ENCODE assay signal across 7 mouse cellular contexts in the genomic region with DNA sequence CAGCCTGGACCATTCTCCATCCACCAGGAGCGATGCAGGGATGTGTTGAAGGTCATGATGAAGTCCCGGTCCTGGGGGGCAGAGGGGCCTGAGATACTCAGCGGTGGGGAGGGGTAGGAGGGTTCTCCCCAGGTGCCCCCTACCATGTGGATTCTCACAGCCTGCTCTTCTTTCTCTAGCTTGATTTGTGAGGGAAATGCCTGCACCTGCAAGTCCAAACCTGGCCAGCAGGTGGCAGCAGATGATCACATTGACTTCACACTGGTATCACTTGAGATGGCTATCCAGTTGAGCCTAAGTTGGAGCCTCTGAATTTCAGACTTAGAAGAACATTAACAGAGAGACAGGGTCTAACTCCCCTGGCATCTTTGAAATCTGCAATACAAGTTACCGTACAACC. TPM values are rescaled to one million over a fixed set of nuclear protein-coding genes. Genes with fewer than 3 reads are reported as not detected.
DNase-seq lines count a peak whose midpoint lies in the region; ATAC-seq and TF ChIP-seq lines count a peak whose summit lies in the region.

No protein-coding gene starts in this region.

- H3K4me3 ChIP-seq in cortical plate, adult 2 months (ENCODE audit: insufficient read depth, low read length): no peak overlapping the region
- H3K4me3 ChIP-seq in kidney, adult 2 months (ENCODE audit: insufficient read depth, low read depth, low read length): no peak overlapping the region
- H3K4me3 ChIP-seq in limb, embryonic 11.5 days (ENCODE audit: low read depth, low read length): no peak overlapping the region

- H3K27me3 ChIP-seq in kidney, adult 2 months (replicated peaks; ENCODE audit: control insufficient read depth, insufficient read depth, low read length): no peaks in the 10 kb centered on the region
- no peaks in the 10 kb centered on the region for H3K27me3 ChIP-seq in limb, embryonic 11.5 days (ENCODE audit: control insufficient read depth, insufficient read depth, low read length)

- TF ChIP-seq CTCF in cortical plate, adult 2 months (IDR thresholded peaks at IDR 0.05; ENCODE audit: extremely low read depth, insufficient read depth, low read length): peak; percentile 99
- peak; percentile 96 for TF ChIP-seq CTCF in kidney, adult 2 months (conservative IDR thresholded peaks at IDR 0.05; ENCODE audit: insufficient read depth, insufficient read length, low read depth, low read length)

- no peak overlapping the region for H3K9ac ChIP-seq in limb, embryonic 11.5 days (ENCODE audit: low read length)

- H3K4me1 ChIP-seq in cortical plate, adult 2 months (ENCODE audit: control insufficient read depth, insufficient read depth, low read length): no peaks in the 10 kb centered on the region
- H3K4me1 ChIP-seq in kidney, adult 2 months (ENCODE audit: control insufficient read depth, insufficient read depth, low read length): 0 out of 2 replicates have a peak, but pooled peaks cover 4% of the 10 kb centered on the region
- no peaks in the 10 kb centered on the region for H3K4me1 ChIP-seq in limb, embryonic 11.5 days (ENCODE audit: control insufficient read depth, insufficient read depth, low read length)

- DNase-seq in adrenal gland, adult 8-10 months: peak; percentile 69
- peak; percentile 80 to 84 for DNase-seq in gastrocnemius, adult 8-10 months (ENCODE audit: low spot score in 2 of 2)
- DNase-seq in kidney, adult 2 months: peak; percentile 89
- peak; percentile 95 for DNase-seq in limb, embryonic 11.5 days (ENCODE audit: low spot score)
- DNase-seq in monocyte, adult 2 months (ENCODE audit: low read depth in 1 of 2, low spot score in 2 of 2): peak; percentile 39 to 68
- DNase-seq in spleen, postnatal 14 days (ENCODE audit: low spot score in 2 of 2): peak; percentile 65 to 80

- H3K9me3 ChIP-seq in limb, embryonic 11.5 days (ENCODE audit: control insufficient read depth, low read length): no peaks in the 10 kb centered on the region; the same call in 1 of the 2 replicates

- 39% methylated on average over 4 of the region's 4 CpGs for WGBS in kidney, adult 2 months
- WGBS in limb, embryonic 11.5 days: 36% methylated on average over 4 of the region's 4 CpGs

- no peak for ATAC-seq in limb, embryonic 11.5 days (ENCODE audit: insufficient number of reproducible peaks, low FRiP score, low TSS enrichment, low read depth)

- H3K27ac ChIP-seq in cortical plate, adult 2 months (ENCODE audit: insufficient read depth, low read length): no peak overlapping the region
- no peak overlapping the region for H3K27ac ChIP-seq in kidney, adult 2 months (ENCODE audit: insufficient read depth, low read depth, low read length)
- no peak overlapping the region for H3K27ac ChIP-seq in limb, embryonic 11.5 days (replicated peaks; ENCODE audit: low read depth, low read length)

- H3K36me3 ChIP-seq in kidney, adult 2 months (ENCODE audit: control insufficient read depth, insufficient read depth, low read length): no peaks in the 10 kb centered on the region
- no peaks in the 10 kb centered on the region; the same call in 1 of the 2 replicates for H3K36me3 ChIP-seq in limb, embryonic 11.5 days (ENCODE audit: control insufficient read depth, insufficient read depth, low read length)

- no peak overlapping the region for H3K4me2 ChIP-seq in limb, embryonic 11.5 days (ENCODE audit: low read depth, severe bottlenecking)

- no peak for TF ChIP-seq POLR2A in cortical plate, adult 2 months (IDR thresholded peaks at IDR 0.05; ENCODE audit: extremely low read depth, insufficient read depth, low read length)
- TF ChIP-seq POLR2A in kidney, adult 2 months (IDR thresholded peaks at IDR 0.05; ENCODE audit: low read depth, low read length): no peak

RNA-seq across cellular contexts. Expression of gene Nkain1, which starts 40.0 kb away (rescaled TPM):
- total RNA-seq in adrenal gland, adult 8-10 months (2022): 10 to 100 TPM in 1 of 4 experiments, 1 to 10 TPM in 3; 5.3 to 15.1 (median 8.8) TPM
- polyA plus RNA-seq in cortical plate, adult 2 months (2012; rRNA removed): 40.5 and 42.0 TPM in 2 replicates
- 10 to 100 TPM; 14.8 to 37.2 (median 25.9) TPM for total RNA-seq in gastrocnemius, adult 8-10 months (2022)
- 25.7 and 29.3 TPM in 2 replicates for polyA plus RNA-seq in kidney, adult 2 months (2012; rRNA removed)
- polyA plus RNA-seq in limb, embryonic 11.5 days (2014; fragmentation: Nextera tagmentation; extraction: Ambion mirVana): 8.8 and 8.9 TPM in 2 replicates
